ENCODE assay signal across 13 mouse cellular contexts in genomic region chr6:97820505-97820904, GRCm38 (mm10). TPM values are rescaled to one million over a fixed set of nuclear protein-coding genes. Genes with fewer than 3 reads are reported as not detected.
A peak's percentile ranks its signal among the peaks of the same experiment; 100 is the strongest.
DNase-seq lines count a peak whose midpoint lies in the region; ATAC-seq and TF ChIP-seq lines count a peak whose summit lies in the region.
"Had no signal": no experiment of that assay in that cellular context is flagged by ENCODE, and none has a peak within 500 bp of the region (broad histone marks: within the 10 kb centered on the region; RNA-seq: fewer than 3 reads in every experiment).

No protein-coding gene starts in this region.

- H3K9me3 ChIP-seq in heart, embryonic 11.5 days (replicated peaks; ENCODE audit: control insufficient read depth, low read length): no peaks in the 10 kb centered on the region
- no peaks in the 10 kb centered on the region for H3K9me3 ChIP-seq in limb, embryonic 12.5 days
- H3K9me3 ChIP-seq in forebrain, postnatal 0 days (ENCODE audit: low read length): no peaks in the 10 kb centered on the region
- H3K9me3 ChIP-seq: forebrain, embryonic 13.5 days; midbrain, embryonic 10.5 days had no signal

- WGBS in heart, embryonic 11.5 days (ENCODE audit: insufficient replicate concordance): 77% methylated on average over 8 of the region's 8 CpGs
- 38% methylated on average over 8 of the region's 8 CpGs for WGBS in limb, embryonic 12.5 days
- WGBS in forebrain, postnatal 0 days: 87% methylated on average over 8 of the region's 8 CpGs

- H3K36me3 ChIP-seq in heart, embryonic 11.5 days (ENCODE audit: control insufficient read depth, insufficient read depth, low read length): no peaks in the 10 kb centered on the region
- H3K36me3 ChIP-seq in limb, embryonic 12.5 days: no peaks in the 10 kb centered on the region
- H3K36me3 ChIP-seq in forebrain, postnatal 0 days (ENCODE audit: insufficient read depth): no peaks in the 10 kb centered on the region
- H3K36me3 ChIP-seq: midbrain, embryonic 10.5 days had no signal

- no peak for ATAC-seq in heart, embryonic 11.5 days (replicated peaks; ENCODE audit: insufficient number of reproducible peaks, low FRiP score, low TSS enrichment)
- no peak for ATAC-seq in limb, embryonic 12.5 days (ENCODE audit: insufficient number of reproducible peaks, insufficient read depth, low FRiP score, low TSS enrichment, low read depth)
- no peak for ATAC-seq in forebrain, postnatal 0 days
- ATAC-seq: forebrain, embryonic 13.5 days had no signal

- no peak for TF ChIP-seq CTCF in forebrain, postnatal 0 days (IDR thresholded peaks at IDR 0.05; ENCODE audit: low read depth)

- no peak overlapping the region for H3K4me2 ChIP-seq in heart, embryonic 11.5 days
- no peak overlapping the region for H3K4me2 ChIP-seq in limb, embryonic 12.5 days
- no peak overlapping the region for H3K4me2 ChIP-seq in forebrain, postnatal 0 days (ENCODE audit: low read depth)
- H3K4me2 ChIP-seq: forebrain, embryonic 13.5 days had no signal

- peak; percentile 94 for DNase-seq in heart, adult 11 months
- DNase-seq in urinary bladder, postnatal 36 days (ENCODE audit: low spot score in 2 of 2): peak; percentile 23 to 53
- DNase-seq in urinary bladder, postnatal 10 days (ENCODE audit: low spot score): no peak
- no peak for DNase-seq in frontal cortex, adult 2 months (ENCODE audit: extremely low spot score in 1 of 2, low spot score in 1 of 2)
- DNase-seq in frontal cortex, postnatal 14 days (ENCODE audit: low spot score in 2 of 2): no peak
- DNase-seq in forebrain, postnatal 0 days: no peak
- DNase-seq: cerebellum, adult 2 months; heart, postnatal 4 days had no signal

- H3K27ac ChIP-seq in heart, embryonic 11.5 days (ENCODE audit: low read depth, low read length): no peak overlapping the region
- H3K27ac ChIP-seq in limb, embryonic 12.5 days: peak overlapping the region; percentile 50; the same call in 1 of the 2 replicates
- no peak overlapping the region for H3K27ac ChIP-seq in forebrain, postnatal 0 days (ENCODE audit: low read depth, low read length)
- H3K27ac ChIP-seq: forebrain, embryonic 13.5 days; left cerebral cortex, adult 2 months; midbrain, embryonic 10.5 days had no signal

- H3K4me3 ChIP-seq in heart, embryonic 11.5 days (ENCODE audit: low read depth, low read length): no peak overlapping the region
- no peak overlapping the region for H3K4me3 ChIP-seq in limb, embryonic 12.5 days (replicated peaks)
- no peak overlapping the region for H3K4me3 ChIP-seq in forebrain, postnatal 0 days (ENCODE audit: low read depth, low read length)
- H3K4me3 ChIP-seq: forebrain, embryonic 13.5 days; left cerebral cortex, adult 2 months; midbrain, embryonic 10.5 days had no signal

- no peak overlapping the region for H3K9ac ChIP-seq in heart, embryonic 11.5 days (ENCODE audit: low read depth, low read length)
- no peak overlapping the region for H3K9ac ChIP-seq in limb, embryonic 12.5 days (replicated peaks)
- no peak overlapping the region for H3K9ac ChIP-seq in forebrain, postnatal 0 days
- H3K9ac ChIP-seq: forebrain, embryonic 13.5 days had no signal

- H3K27me3 ChIP-seq in heart, embryonic 11.5 days (ENCODE audit: control insufficient read depth, insufficient read depth, low read length): no peaks in the 10 kb centered on the region
- no peaks in the 10 kb centered on the region for H3K27me3 ChIP-seq in limb, embryonic 12.5 days
- H3K27me3 ChIP-seq in forebrain, postnatal 0 days (ENCODE audit: insufficient read depth, low read length): no peaks in the 10 kb centered on the region
- H3K27me3 ChIP-seq: forebrain, embryonic 13.5 days had no signal

- H3K4me1 ChIP-seq in heart, embryonic 11.5 days (ENCODE audit: control insufficient read depth, insufficient read depth, low read length): peaks cover 7% of the 10 kb centered on the region; the same call in 1 of the 2 replicates
- H3K4me1 ChIP-seq in limb, embryonic 12.5 days (replicated peaks): peaks cover 17% of the 10 kb centered on the region
- H3K4me1 ChIP-seq in forebrain, postnatal 0 days (ENCODE audit: insufficient read depth): no peaks in the 10 kb centered on the region
- H3K4me1 ChIP-seq: forebrain, embryonic 13.5 days had no signal

RNA-seq across cellular contexts. Expression of gene Mitf, which starts 13.7 kb away (rescaled TPM):
- 18.9 and 24.4 TPM in 2 replicates for polyA plus RNA-seq in heart, embryonic 11.5 days (2014; fragmentation: Nextera tagmentation; extraction: Ambion mirVana)
- 1.3 and 1.5 TPM in 2 replicates for polyA plus RNA-seq in limb, embryonic 12.5 days (2016; fragmentation: Nextera tagmentation; extraction: Ambion mirVana)
- 10.5 and 13.3 TPM in 2 replicates for polyA plus RNA-seq in frontal cortex, adult 2 months (2012; rRNA removed)
- total RNA-seq in forebrain, postnatal 0 days (2014; rRNA removed): 3.1 and 5.2 TPM in 2 replicates
- polyA plus RNA-seq in forebrain, postnatal 0 days (2015; fragmentation: Nextera tagmentation; extraction: Ambion mirVana): 1.4 and 1.8 TPM in 2 replicates

Comparison
In these comparisons a context has a peak if more than half of its experiments do, and no peak if none do; other contexts are left out.
1. DNase-seq: peak in heart, adult 11 months (single experiment) and urinary bladder, postnatal 36 days (2 of 2); none in urinary bladder, postnatal 10 days (single experiment), frontal cortex, adult 2 months (0 of 2), frontal cortex, postnatal 14 days (0 of 2) and forebrain, postnatal 0 days (single experiment).